Mouse (Mus musculus) lung, postnatal 0 days (tissue): Measurements from ENCODE around the gene Dtx3. TPM values are rescaled to one million over a fixed set of nuclear protein-coding genes. Genes with fewer than 3 reads are reported as not detected.
A peak's percentile ranks its signal among the peaks of the same experiment; 100 is the strongest.

Experiments used
- ATAC-seq: fragments of 200-750 bp; cut with Nextera tagmentation; 2 replicates; pipeline ENCODE4 v1.8.0; 2017; ENCODE audit warnings: moderate library complexity
- DNase-seq: peaks from one replicate; pipeline ENCODE4 v3.0.0-alpha.2; 2016; ENCODE audit warnings: low spot score
- H3K27ac ChIP-seq: fragments of 300-500 bp; sonication (generic); 2 replicates; pipeline ENCODE4 v1.5.1; 2014; ENCODE audit warnings: antibody characterized with exemption, mild to moderate bottlenecking, low read length, mixed read lengths
- H3K27me3 ChIP-seq: fragments of 300-500 bp; sonication (generic); replicated peaks from 2 replicates; pipeline ENCODE4 v1.6.1; 2014; ENCODE audit warnings: low read length, mixed read lengths; ENCODE audit not compliant: insufficient read depth
- H3K36me3 ChIP-seq: fragments of 300-500 bp; sonication (generic); 2 replicates; pipeline ENCODE4 v1.6.1; 2014; ENCODE audit warnings: low read length, mixed read lengths; ENCODE audit not compliant: insufficient read depth
- H3K4me1 ChIP-seq: fragments of 300-500 bp; sonication (generic); 2 replicates; pipeline ENCODE4 v1.6.1; 2014; ENCODE audit warnings: antibody characterized with exemption, low read depth, low read length, mixed read lengths; ENCODE audit not compliant: insufficient read depth
- H3K4me2 ChIP-seq: fragments of 300-500 bp; sonication (generic); replicated peaks from 2 replicates; pipeline ENCODE4 v1.6.1; 2014; ENCODE audit warnings: low read depth, mild to moderate bottlenecking, low read length, moderate library complexity, mixed read lengths
- H3K4me3 ChIP-seq: fragments of 300-500 bp; sonication (generic); 2 replicates; pipeline ENCODE4 v1.5.1; 2014; ENCODE audit warnings: low read depth, low read length
- H3K9ac ChIP-seq: fragments of 300-500 bp; sonication (generic); replicated peaks from 2 replicates; pipeline ENCODE4 v1.6.1; 2014; ENCODE audit warnings: low read depth, mild to moderate bottlenecking
- H3K9me3 ChIP-seq: fragments of 300-500 bp; sonication (generic); 2 replicates; pipeline ENCODE4 v1.6.1; 2016; ENCODE audit warnings: low read length, mixed read lengths
- CTCF ChIP-seq: IDR thresholded peaks from 2 replicates; pipeline ENCODE4 v1.5.1; 2016; ENCODE audit warnings: antibody characterized with exemption, mild to moderate bottlenecking
- EP300 ChIP-seq: IDR thresholded peaks from 2 replicates; pipeline ENCODE4 v1.6.1; 2016; ENCODE audit warnings: antibody characterized with exemption, mild to moderate bottlenecking, control low read depth
- WGBS: fragments of 180-500 bp; shearing (Covaris S2); extraction: QIAGEN DNeasy Blood & Tissue Kit; methylation state at CpG from one replicate; pipeline ENCODE4 v1.1.7; 2014; 5-methylcytosine and 5-hydroxymethylcytosine counted together
- polyA plus RNA-seq: library from polyadenylated mRNA; unstranded; fragments of >200 nt; fragmentation: Nextera tagmentation; extraction: Ambion mirVana; gene quantifications from 2 replicates; pipeline ENCODE4 v1.2.1, GENCODE M21; 2015

Gene Dtx3
- polyA plus RNA-seq, 1 experiment from 2014 or later = 47.5 TPM

DNA sequence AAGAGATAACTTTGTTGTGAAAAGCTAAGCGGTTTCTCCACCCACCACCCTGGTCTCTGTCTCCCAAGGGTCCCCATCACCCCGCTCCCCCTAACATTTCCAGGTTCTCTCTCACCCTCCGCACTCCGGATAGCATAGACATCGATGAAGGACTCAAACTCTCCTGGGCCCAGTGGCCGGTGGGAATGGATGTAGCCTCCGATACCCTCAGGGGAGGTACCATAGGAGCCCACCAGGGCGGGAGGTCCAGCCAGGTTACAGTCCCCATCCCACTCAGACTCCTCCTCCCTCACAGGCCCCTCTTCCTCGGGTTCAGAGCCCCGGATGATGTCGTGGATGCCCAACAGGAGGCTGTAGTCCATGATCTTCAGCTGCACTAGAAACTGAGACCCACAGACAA, 3.9 kb upstream of the Dtx3 start:
- no peak for DNase-seq
- TF ChIP-seq EP300 (no peak), CTCF (no peak)

DNA sequence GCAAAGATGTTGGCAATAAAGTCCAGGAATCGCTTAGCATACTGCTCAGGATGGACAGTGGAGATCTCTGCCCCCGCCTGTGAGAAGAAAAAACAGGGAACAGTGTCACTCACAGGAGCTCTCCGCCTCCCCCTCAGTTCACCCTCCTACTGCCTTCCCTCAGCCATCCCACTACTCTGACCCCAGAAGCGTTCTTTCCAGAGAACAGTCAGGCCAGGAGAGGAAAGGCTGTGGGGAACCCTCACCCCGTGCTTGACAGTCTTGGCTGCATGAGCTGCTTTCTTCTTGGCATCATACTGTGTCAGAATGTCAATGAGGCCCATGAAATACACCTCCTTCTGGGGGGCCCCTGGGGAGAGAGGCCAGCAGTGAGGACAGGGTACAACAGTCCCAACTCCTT, 3.5 kb upstream of the Dtx3 start:
- no peak overlapping the region for H3K9ac ChIP-seq
- H3K36me3 ChIP-seq = peaks cover 23% of the 10 kb centered on the region; the same call in 1 of the 2 replicates

More for the DNA sequence above, 3.9 kb upstream of the Dtx3 start:
- peaks cover 23% of the 10 kb centered on the region; the same call in 1 of the 2 replicates for H3K36me3 ChIP-seq
- H3K27me3 ChIP-seq = no peaks in the 10 kb centered on the region
- H3K4me2 ChIP-seq = no peak overlapping the region
- H3K4me3 ChIP-seq = no peak overlapping the region
- 83% methylated on average over 11 of the region's 11 CpGs for WGBS
- H3K27ac ChIP-seq = no peak overlapping the region
- H3K4me1 ChIP-seq = peaks cover 5% of the 10 kb centered on the region; the same call in 1 of the 2 replicates
- no peak for ATAC-seq
- H3K9me3 ChIP-seq = no peaks in the 10 kb centered on the region
- no peak overlapping the region for H3K9ac ChIP-seq

DNA sequence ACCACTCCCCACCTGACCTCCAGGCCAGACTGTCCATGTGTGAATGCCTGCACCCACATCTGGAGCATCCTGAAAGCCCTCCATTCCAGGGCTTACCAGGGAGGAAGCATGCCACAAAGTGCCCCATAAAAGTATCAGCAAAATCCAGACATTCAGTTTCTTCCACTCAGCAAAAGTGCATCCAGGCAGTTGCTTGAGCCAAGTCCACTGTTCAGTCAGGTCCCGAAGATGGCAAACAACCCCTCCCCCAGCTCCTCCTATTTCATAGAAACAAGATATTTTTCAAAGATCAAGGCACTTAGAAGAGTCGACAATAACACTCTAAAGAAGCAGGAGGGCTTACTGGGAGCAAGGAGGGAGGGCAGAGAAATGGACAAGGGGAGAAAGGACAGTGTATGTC, 3.0 kb upstream of the Dtx3 start:
- no peaks in the 10 kb centered on the region for H3K9me3 ChIP-seq
- no peak overlapping the region for H3K4me2 ChIP-seq
- H3K27ac ChIP-seq = no peak overlapping the region
- H3K36me3 ChIP-seq = peaks cover 22% of the 10 kb centered on the region; the same call in 1 of the 2 replicates
- ATAC-seq = no peak
- H3K27me3 ChIP-seq = no peaks in the 10 kb centered on the region
- 41% methylated on average over 2 of the region's 2 CpGs for WGBS
- TF ChIP-seq EP300 (no peak), CTCF (no peak)
- no peak overlapping the region for H3K9ac ChIP-seq
- H3K4me3 ChIP-seq = no peak overlapping the region
- DNase-seq = no peak
- H3K4me1 ChIP-seq = peaks cover 5% of the 10 kb centered on the region; the same call in 1 of the 2 replicates

More for the DNA sequence above, 3.5 kb upstream of the Dtx3 start:
- ATAC-seq (no peak), DNase-seq (no peak)
- Histone ChIP-seq H3K9me3 (no peaks in the 10 kb centered on the region), H3K27ac (no peak overlapping the region), H3K4me1 (peaks cover 5% of the 10 kb centered on the region; the same call in 1 of the 2 replicates), H3K4me3 (no peak overlapping the region), H3K4me2 (no peak overlapping the region), H3K27me3 (no peaks in the 10 kb centered on the region)
- WGBS = 58% methylated on average over 5 of the region's 5 CpGs
- TF ChIP-seq EP300 (no peak), CTCF (no peak)

GRCm38 (mm10) chr10:127197505-127198110, 2.1 kb upstream of the Dtx3 start:
- no peak overlapping the region for H3K27ac ChIP-seq
- H3K9me3 ChIP-seq = no peaks in the 10 kb centered on the region
- WGBS = 74% methylated on average over 11 of the region's 11 CpGs
- TF ChIP-seq EP300 (no peak), CTCF (no peak)
- ATAC-seq = no peak
- H3K4me1 ChIP-seq = peaks cover 5% of the 10 kb centered on the region; the same call in 1 of the 2 replicates
- no peak overlapping the region for H3K9ac ChIP-seq
- no peaks in the 10 kb centered on the region for H3K27me3 ChIP-seq
- DNase-seq = no peak
- no peak overlapping the region for H3K4me2 ChIP-seq
- peaks cover 17% of the 10 kb centered on the region; the same call in 1 of the 2 replicates for H3K36me3 ChIP-seq
- H3K4me3 ChIP-seq = no peak overlapping the region

DNA sequence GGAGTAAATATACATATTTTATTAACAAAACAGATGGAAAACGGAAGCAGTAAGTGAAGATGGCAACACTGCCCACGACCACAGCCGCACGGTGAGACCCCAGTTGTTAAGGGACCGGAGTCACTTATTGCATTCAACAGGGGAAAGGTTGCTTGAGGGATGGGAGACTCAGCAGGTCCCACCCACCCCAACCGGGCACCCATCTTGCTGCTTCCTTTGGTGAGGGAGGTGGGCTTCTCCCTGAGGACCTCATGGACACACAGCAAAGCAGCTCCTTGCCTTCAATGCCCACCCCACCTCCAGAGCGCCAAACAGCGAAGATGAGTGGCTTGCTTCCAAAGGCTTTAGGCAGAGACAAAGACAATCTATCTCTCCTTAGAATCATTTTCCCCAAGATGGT, 1.6 kb upstream of the Dtx3 start:
- Histone ChIP-seq H3K4me3 (no peak overlapping the region), H3K27me3 (no peaks in the 10 kb centered on the region), H3K36me3 (peaks cover 13% of the 10 kb centered on the region; the same call in 1 of the 2 replicates), H3K4me2 (no peak overlapping the region), H3K9ac (no peak overlapping the region), H3K4me1 (peaks cover 5% of the 10 kb centered on the region; the same call in 1 of the 2 replicates), H3K9me3 (no peaks in the 10 kb centered on the region), H3K27ac (no peak overlapping the region)
- no peak for DNase-seq
- ATAC-seq = no peak
- TF ChIP-seq CTCF (no peak), EP300 (no peak)
- 86% methylated on average over 8 of the region's 8 CpGs for WGBS

DNA sequence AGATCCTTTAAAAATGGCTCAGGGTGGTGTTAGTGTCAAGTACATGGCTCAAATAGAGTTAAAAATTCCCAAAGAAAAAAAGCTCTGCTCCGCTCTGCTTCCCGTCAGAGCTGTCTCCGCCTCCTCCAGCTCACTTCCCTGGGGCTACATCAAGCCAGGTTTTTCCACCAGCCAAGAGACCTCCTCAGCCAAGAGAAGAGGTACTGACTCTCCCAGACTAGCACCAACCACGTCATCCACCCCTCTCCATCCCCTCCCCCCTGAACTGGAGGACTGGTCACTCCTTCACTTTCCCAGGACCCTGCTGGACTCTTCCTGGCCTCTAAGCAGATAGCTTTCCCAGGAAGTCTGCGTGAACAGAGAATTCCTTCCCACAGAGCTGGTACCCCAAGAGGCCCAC, 864 bp upstream of the Dtx3 start:
- H3K36me3 ChIP-seq = 0 out of 2 replicates have a peak, but pooled peaks cover 12% of the 10 kb centered on the region
- DNase-seq = peak; percentile 93

More for the DNA sequence above, 864 bp upstream of the Dtx3 start:
- H3K4me2 ChIP-seq = peak overlapping the region; percentile 95
- H3K9me3 ChIP-seq = no peaks in the 10 kb centered on the region
- H3K9ac ChIP-seq = peak overlapping the region; percentile 67; the same call in 1 of the 2 replicates
- peak overlapping the region; percentile 64 for H3K4me3 ChIP-seq
- no peak for TF ChIP-seq CTCF
- TF ChIP-seq EP300 = no peak
- ATAC-seq = peak; percentile 86
- no peaks in the 10 kb centered on the region for H3K27me3 ChIP-seq
- 12% methylated on average over 5 of the region's 5 CpGs for WGBS
- H3K4me1 ChIP-seq = peaks cover 5% of the 10 kb centered on the region; the same call in 1 of the 2 replicates
- H3K27ac ChIP-seq = peak overlapping the region; percentile 92
